Mouse (Mus musculus): Measurements from ENCODE around the gene Gmeb2. TPM values are rescaled to one million over a fixed set of nuclear protein-coding genes. Genes with fewer than 3 reads are reported as not detected.

Gene Gmeb2
- polyA plus RNA-seq, 2 experiments, result 7.6 to 12.2 TPM

DNA sequence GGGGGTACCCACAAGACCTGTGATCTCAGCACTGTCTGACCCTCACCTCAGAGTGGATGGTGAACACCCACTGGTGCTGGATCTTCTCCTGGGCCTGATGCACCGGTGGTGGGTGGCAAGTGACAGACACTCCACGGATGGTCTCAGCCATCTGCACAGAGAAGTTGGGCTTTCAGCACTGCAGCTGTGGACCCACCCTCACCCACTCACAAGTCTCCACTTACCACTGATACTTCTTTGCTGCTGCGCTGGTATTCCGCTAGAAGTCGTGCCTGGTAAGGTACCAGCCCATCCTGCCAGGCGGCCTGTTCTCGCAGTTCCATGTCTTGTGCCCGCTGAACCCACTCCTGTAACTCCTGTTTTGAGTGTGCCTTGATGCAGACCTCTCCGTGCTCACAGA lies 48.6 kb downstream of the Gmeb2 start:
- Histone ChIP-seq H3K4me1 (replicated peaks; ENCODE audit: control insufficient read depth in 2 of 2, insufficient read depth in 2 of 2, low read length in 1 of 2) (peaks cover 3 to 14% of the 10 kb centered on the region in 2 experiments; a peak in 2 of 4 replicates), H3K36me3 (replicated peaks; ENCODE audit: control insufficient read depth, insufficient read depth, low read depth) (no peaks in the 10 kb centered on the region), H3K27ac (no peak overlapping the region), H3K27me3 (ENCODE audit: control insufficient read depth, insufficient read depth, low read length) (no peaks in the 10 kb centered on the region), H3K4me2 (ENCODE audit: low read depth) (no peak overlapping the region), H3K9ac (replicated peaks) (no peak overlapping the region), H3K9me3 (ENCODE audit: control insufficient read depth, low read length) (no peaks in the 10 kb centered on the region), H3K4me3 (ENCODE audit: insufficient read depth in 1 of 2, low read depth in 2 of 2, low read length in 2 of 2) (no peak overlapping the region)
- ATAC-seq (ENCODE audit: insufficient read depth) (no peak), DNase-seq (ENCODE audit: low read depth in 3 of 3, low spot score in 3 of 3) (no peak)
- TF ChIP-seq CTCF (IDR thresholded peaks at IDR 0.05; ENCODE audit: low read depth) (no peak), EP300 (IDR thresholded peaks at IDR 0.05; ENCODE audit: low read depth) (no peak)
- WGBS (ENCODE audit: insufficient replicate concordance), result 79% methylated on average over 9 of the region's 9 CpGs

DNA sequence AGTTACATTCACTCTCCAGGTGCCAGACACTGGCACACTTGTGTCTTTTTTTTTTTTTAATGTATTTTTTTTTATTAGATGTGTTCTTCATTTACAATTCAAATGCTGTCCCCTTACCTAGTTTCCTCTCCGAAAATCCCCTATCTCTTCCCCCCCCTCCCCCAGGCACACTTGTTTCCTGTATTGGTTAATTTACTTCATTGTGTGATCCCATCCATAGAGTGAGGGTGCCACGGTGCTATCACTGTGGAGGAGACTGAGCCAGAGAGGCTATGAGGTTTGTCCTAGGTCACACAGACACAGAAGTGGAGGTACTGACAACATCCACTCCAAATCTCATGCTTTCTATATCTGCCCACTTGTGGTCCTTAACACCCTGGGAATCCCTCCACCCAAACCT lies 49.0 kb downstream of the Gmeb2 start:
- TF ChIP-seq CTCF (IDR thresholded peaks at IDR 0.05; ENCODE audit: low read depth), result no peak
- TF ChIP-seq EP300 (IDR thresholded peaks at IDR 0.05; ENCODE audit: low read depth), result no peak
- H3K27ac ChIP-seq, result no peak overlapping the region
- H3K4me2 ChIP-seq (ENCODE audit: low read depth), result no peak overlapping the region
- H3K4me1 ChIP-seq (replicated peaks; ENCODE audit: control insufficient read depth in 2 of 2, insufficient read depth in 2 of 2, low read length in 1 of 2), result peaks cover 0 to 10% of the 10 kb centered on the region in 2 experiments; a peak in 1 of 4 replicates
- DNase-seq (ENCODE audit: low read depth in 3 of 3, low spot score in 3 of 3) (no peak), ATAC-seq (ENCODE audit: insufficient read depth) (no peak)
- H3K36me3 ChIP-seq (replicated peaks; ENCODE audit: control insufficient read depth, insufficient read depth, low read depth), result no peaks in the 10 kb centered on the region
- no peaks in the 10 kb centered on the region for H3K27me3 ChIP-seq (ENCODE audit: control insufficient read depth, insufficient read depth, low read length)
- H3K9me3 ChIP-seq (ENCODE audit: control insufficient read depth, low read length), result no peaks in the 10 kb centered on the region
- 45% methylated on average over 2 of the region's 2 CpGs for WGBS (ENCODE audit: insufficient replicate concordance)
- H3K9ac ChIP-seq (replicated peaks), result no peak overlapping the region
- no peak overlapping the region for H3K4me3 ChIP-seq (ENCODE audit: insufficient read depth in 1 of 2, low read depth in 2 of 2, low read length in 2 of 2)

DNA sequence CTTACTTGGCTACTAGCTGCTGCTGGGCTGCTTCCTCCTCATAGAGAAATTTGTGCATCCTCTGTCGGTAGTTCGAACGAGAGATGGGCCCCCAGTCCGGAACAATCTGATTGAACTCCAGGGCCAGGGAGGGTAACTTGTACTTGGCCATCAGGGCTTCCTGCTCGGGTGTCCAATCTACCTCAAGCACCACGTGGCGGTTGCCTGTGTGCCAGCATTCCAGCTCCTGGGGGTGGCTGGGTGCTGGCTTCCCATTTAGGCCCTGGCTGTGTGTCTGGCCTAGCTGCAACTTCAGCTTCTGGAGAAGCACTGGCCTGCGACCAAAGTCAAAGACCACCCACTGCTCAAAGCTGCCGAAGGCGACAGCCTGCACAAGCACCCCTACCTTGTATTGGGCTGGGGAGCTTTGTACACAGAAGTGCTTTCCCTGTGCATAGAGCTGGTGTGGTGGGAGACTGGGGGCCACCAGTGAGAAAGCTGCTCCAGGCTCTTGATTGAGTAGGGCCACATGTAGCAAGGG lies 49.7 kb downstream of the Gmeb2 start:
- H3K4me2 ChIP-seq (ENCODE audit: low read depth), result no peak overlapping the region
- 77% methylated on average over 10 of the region's 10 CpGs for WGBS (ENCODE audit: insufficient replicate concordance)
- H3K27me3 ChIP-seq (ENCODE audit: control insufficient read depth, insufficient read depth, low read length), result no peaks in the 10 kb centered on the region
- no peaks in the 10 kb centered on the region for H3K36me3 ChIP-seq (replicated peaks; ENCODE audit: control insufficient read depth, insufficient read depth, low read depth)
- H3K9me3 ChIP-seq (ENCODE audit: control insufficient read depth, low read length), result no peaks in the 10 kb centered on the region
- DNase-seq (ENCODE audit: low read depth in 3 of 3, low spot score in 3 of 3) (no peak), ATAC-seq (ENCODE audit: insufficient read depth) (no peak)
- H3K4me1 ChIP-seq (replicated peaks; ENCODE audit: control insufficient read depth in 2 of 2, insufficient read depth in 2 of 2, low read length in 1 of 2), result peaks cover 0 to 10% of the 10 kb centered on the region in 2 experiments; a peak in 1 of 4 replicates
- H3K27ac ChIP-seq, result no peak overlapping the region
- H3K4me3 ChIP-seq (ENCODE audit: insufficient read depth in 1 of 2, low read depth in 2 of 2, low read length in 2 of 2), result no peak overlapping the region
- H3K9ac ChIP-seq (replicated peaks), result no peak overlapping the region
- no peak for TF ChIP-seq CTCF (IDR thresholded peaks at IDR 0.05; ENCODE audit: low read depth)

DNA sequence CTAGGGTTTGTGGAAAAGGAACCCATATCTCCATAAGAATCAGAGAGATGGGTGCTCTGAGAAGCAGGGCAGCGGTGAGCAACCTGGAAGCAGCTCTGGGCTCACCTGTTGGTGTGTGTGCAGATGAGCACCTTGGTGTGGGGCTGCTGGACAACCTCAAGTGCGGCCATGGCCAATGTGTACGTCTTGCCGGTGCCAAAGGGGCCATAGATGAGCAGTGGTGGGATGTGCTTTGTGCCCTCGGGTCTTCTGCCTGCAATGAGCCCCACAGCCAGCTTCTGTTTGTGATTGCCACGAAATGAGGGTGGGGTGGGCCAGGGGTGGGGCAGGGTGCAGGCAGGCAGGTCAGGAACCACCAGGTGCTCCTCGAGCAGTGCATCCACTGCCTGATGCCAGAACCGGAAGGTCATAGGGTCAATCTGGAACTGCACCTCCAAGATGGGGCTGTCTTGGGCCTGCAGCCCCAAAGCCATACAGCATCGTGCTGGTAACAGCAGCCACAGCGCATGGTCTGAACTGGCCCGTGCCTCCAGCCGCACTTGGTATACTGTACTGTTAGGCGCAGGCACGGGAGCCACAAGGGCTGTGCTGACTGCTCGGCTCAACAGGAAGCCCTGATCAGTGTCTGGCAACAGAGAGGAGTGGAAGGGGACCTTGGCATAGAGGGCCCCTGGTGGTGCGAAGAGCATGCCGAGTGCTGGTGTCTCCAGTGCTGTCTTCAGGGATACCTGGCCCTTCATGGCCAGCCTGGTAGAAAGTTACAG lies 50.4 kb downstream of the Gmeb2 start:
- no peaks in the 10 kb centered on the region for H3K36me3 ChIP-seq (replicated peaks; ENCODE audit: control insufficient read depth, insufficient read depth, low read depth)
- ATAC-seq (ENCODE audit: insufficient read depth), result no peak

DNA sequence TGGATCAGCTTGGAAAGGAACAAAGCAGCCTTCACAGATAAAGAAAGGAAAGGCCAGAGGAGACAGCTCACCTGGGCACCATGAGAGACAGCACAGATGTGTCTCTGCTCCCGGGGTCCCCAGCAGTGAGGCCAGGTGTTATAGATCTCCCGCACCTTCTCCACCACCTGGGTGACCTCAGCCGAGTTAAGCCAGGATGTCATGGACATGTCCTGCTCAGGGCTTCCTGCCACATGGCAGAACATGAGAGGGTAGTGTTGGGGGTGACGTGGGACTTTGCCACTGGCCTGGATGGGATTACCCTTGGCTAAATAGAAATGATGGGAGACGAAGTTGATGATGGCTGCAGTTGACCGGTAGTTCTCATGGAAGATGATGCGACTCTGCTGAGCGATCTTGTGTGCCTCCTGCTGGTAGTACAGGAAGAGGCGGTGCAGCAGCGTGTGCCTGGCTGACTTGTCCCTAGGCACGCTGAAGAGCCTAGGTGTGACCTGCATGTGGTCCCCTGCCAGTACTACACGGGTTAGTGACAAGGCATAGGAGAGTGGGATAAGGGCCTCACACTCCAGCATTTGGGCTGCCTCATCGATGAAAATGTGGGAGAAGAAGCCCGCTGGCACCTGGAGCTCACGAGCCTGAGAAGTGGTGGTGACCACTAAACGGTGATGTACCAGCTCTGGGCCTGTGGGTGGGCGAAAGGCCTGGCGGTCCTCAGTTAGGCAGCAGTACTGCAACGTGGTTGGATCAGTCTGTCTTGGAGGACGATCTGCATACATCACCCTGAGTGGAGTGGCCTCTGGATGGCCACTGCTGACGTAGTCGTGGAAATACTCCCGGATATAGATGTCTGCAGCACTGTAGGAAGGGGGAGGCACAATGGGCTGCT lies 51.9 kb downstream of the Gmeb2 start:
- H3K4me2 ChIP-seq (ENCODE audit: low read depth), result no peak overlapping the region
- no peak overlapping the region for H3K4me3 ChIP-seq (ENCODE audit: insufficient read depth in 1 of 2, low read depth in 2 of 2, low read length in 2 of 2)
- TF ChIP-seq EP300 (IDR thresholded peaks at IDR 0.05; ENCODE audit: low read depth) (no peak), CTCF (IDR thresholded peaks at IDR 0.05; ENCODE audit: low read depth) (peak; percentile 70)
- WGBS (ENCODE audit: insufficient replicate concordance), result 76% methylated on average over 23 of the region's 23 CpGs
- no peaks in the 10 kb centered on the region for H3K36me3 ChIP-seq (replicated peaks; ENCODE audit: control insufficient read depth, insufficient read depth, low read depth)
- no peak overlapping the region for H3K9ac ChIP-seq (replicated peaks)
- H3K4me1 ChIP-seq (replicated peaks; ENCODE audit: control insufficient read depth in 2 of 2, insufficient read depth in 2 of 2, low read length in 1 of 2), result 0 out of 4 replicates have a peak, but pooled peaks cover 0 to under 1% of the 10 kb centered on the region in 2 experiments
- ATAC-seq (ENCODE audit: insufficient read depth), result no peak
- no peak for DNase-seq (ENCODE audit: low read depth in 3 of 3, low spot score in 3 of 3)
- H3K27me3 ChIP-seq (ENCODE audit: control insufficient read depth, insufficient read depth, low read length), result no peaks in the 10 kb centered on the region
- no peaks in the 10 kb centered on the region for H3K9me3 ChIP-seq (ENCODE audit: control insufficient read depth, low read length)
- H3K27ac ChIP-seq, result no peak overlapping the region

More for the DNA sequence above, 50.4 kb downstream of the Gmeb2 start:
- no peak for TF ChIP-seq EP300 (IDR thresholded peaks at IDR 0.05; ENCODE audit: low read depth)
- no peak for TF ChIP-seq CTCF (IDR thresholded peaks at IDR 0.05; ENCODE audit: low read depth)
- no peak for DNase-seq (ENCODE audit: low read depth in 3 of 3, low spot score in 3 of 3)
- Histone ChIP-seq H3K4me3 (ENCODE audit: insufficient read depth in 1 of 2, low read depth in 2 of 2, low read length in 2 of 2) (no peak overlapping the region), H3K4me2 (ENCODE audit: low read depth) (no peak overlapping the region), H3K27ac (no peak overlapping the region), H3K9ac (replicated peaks) (no peak overlapping the region), H3K4me1 (replicated peaks; ENCODE audit: control insufficient read depth in 2 of 2, insufficient read depth in 2 of 2, low read length in 1 of 2) (peaks cover 0 to 10% of the 10 kb centered on the region in 2 experiments; a peak in 1 of 4 replicates), H3K27me3 (ENCODE audit: control insufficient read depth, insufficient read depth, low read length) (no peaks in the 10 kb centered on the region), H3K9me3 (ENCODE audit: control insufficient read depth, low read length) (no peaks in the 10 kb centered on the region)
- 82% methylated on average over 17 of the region's 17 CpGs for WGBS (ENCODE audit: insufficient replicate concordance)
